Mouse (Mus musculus): ENCODE results near the gene Fam204a. TPM values are rescaled to one million over a fixed set of nuclear protein-coding genes. Genes with fewer than 3 reads are reported as not detected.

Gene Fam204a
- total RNA-seq, 1 experiment: 19.5 TPM

DNA sequence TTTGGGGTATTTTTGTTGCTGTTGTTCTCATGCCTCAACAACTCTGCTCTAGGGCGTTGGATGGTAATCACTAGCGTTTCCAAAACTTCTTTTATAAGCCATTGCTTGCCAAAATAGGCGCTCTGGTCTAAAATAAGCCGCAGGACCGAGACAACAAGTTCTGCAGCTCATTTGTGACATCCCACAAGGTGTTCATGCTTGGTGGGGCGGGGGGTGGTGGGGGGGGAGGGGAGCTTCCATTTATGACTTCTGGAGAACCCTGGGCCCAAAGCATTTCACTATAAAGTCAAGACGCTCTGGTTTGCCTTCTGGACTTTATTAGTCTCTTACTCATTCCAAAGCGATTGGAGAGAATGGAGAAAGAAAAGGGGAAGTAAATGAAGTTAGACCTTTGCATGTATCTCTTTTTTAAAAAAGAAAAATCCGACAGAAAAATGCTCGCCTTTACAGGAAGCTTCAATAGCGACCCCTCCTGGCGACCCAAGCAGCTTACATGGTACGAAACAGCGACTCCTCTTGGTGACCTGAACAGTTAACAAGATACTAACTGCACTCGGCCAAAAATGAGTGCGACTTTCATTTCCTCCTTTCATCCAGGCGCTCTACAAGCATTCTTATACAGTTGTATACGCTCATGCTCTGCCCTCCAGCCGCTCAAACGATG is 65.8 kb downstream of the Fam204a start:
- H3K9me3 ChIP-seq (ENCODE audit: control insufficient read depth, insufficient read depth, low read depth, low read length): no peaks in the 10 kb centered on the region
- in situ Hi-C loops (cut with MboI; ENCODE audit: low sequenced_read_pairs in 2 of 2, unreplicated experiment in 2 of 2): no loop called here
- H3K4me1 ChIP-seq (ENCODE audit: control insufficient read depth in 2 of 2, insufficient read depth in 2 of 2, low read length in 2 of 2, poor library complexity in 1 of 2): 0 out of 4 replicates have a peak, but pooled peaks cover 0 to 3% of the 10 kb centered on the region in 2 experiments
- no peak overlapping the region for H3K27ac ChIP-seq (ENCODE audit: insufficient read depth, low read depth, low read length, poor library complexity, severe bottlenecking)
- H3K9ac ChIP-seq (ENCODE audit: insufficient read depth, low read depth, low read length, poor library complexity, severe bottlenecking): no peak overlapping the region
- H3K36me3 ChIP-seq (ENCODE audit: control insufficient read depth, insufficient read depth, low read length, poor library complexity, severe bottlenecking): no peaks in the 10 kb centered on the region
- TF ChIP-seq ZNF384 (IDR thresholded peaks at IDR 0.05; ENCODE audit: low read depth, low read length) (0 out of 2 replicates have a peak, but pooled peaks have one; percentile 13), CHD2 (IDR thresholded peaks at IDR 0.05; ENCODE audit: low read depth, low read length) (no peak), ZC3H11A (IDR thresholded peaks at IDR 0.05; ENCODE audit: borderline replicate concordance, low read depth, low read length) (peak; percentile 72), HCFC1 (IDR thresholded peaks at IDR 0.05; ENCODE audit: borderline replicate concordance, insufficient read depth, low read length) (no peak)
- DNase-seq (ENCODE audit: low read depth, low spot score): peak; percentile 68
- no peak overlapping the region for H3K4me3 ChIP-seq (ENCODE audit: insufficient read depth in 1 of 2, low read depth in 1 of 2, low read length in 2 of 2, poor library complexity in 1 of 2, severe bottlenecking in 1 of 2)

DNA sequence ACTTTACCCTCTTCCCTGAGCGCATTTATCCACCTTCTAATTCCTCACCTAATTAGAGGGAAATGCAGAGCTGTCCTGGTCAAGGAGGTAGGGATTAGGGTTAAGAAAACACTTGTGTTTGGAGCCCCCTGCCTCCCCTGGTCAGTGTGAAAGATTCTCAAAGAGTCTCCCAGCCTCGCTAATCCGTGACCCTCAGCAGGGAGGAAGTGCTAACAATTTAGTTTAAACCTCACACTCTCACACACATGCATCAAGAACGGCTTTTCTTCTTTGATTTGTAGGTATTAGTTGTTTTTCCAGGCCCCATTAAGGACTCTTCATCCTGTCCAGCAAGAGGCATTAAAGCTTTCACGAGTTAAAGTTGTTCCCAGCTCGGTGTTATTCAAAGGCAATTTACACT is 66.7 kb downstream of the Fam204a start:
- Histone ChIP-seq H3K4me1 (ENCODE audit: control insufficient read depth in 2 of 2, insufficient read depth in 2 of 2, low read length in 2 of 2, poor library complexity in 1 of 2) (0 out of 4 replicates have a peak, but pooled peaks cover 0 to 3% of the 10 kb centered on the region in 2 experiments), H3K9ac (ENCODE audit: insufficient read depth, low read depth, low read length, poor library complexity, severe bottlenecking) (no peak overlapping the region), H3K36me3 (ENCODE audit: control insufficient read depth, insufficient read depth, low read length, poor library complexity, severe bottlenecking) (no peaks in the 10 kb centered on the region), H3K27ac (ENCODE audit: insufficient read depth, low read depth, low read length, poor library complexity, severe bottlenecking) (no peak overlapping the region), H3K4me3 (ENCODE audit: insufficient read depth in 1 of 2, low read depth in 1 of 2, low read length in 2 of 2, poor library complexity in 1 of 2, severe bottlenecking in 1 of 2) (no peak overlapping the region), H3K9me3 (ENCODE audit: control insufficient read depth, insufficient read depth, low read depth, low read length) (no peaks in the 10 kb centered on the region)
- TF ChIP-seq MAFK (IDR thresholded peaks at IDR 0.05; ENCODE audit: insufficient read depth, low read depth, low read length) (no peak), CHD2 (IDR thresholded peaks at IDR 0.05; ENCODE audit: low read depth, low read length) (no peak), ZC3H11A (IDR thresholded peaks at IDR 0.05; ENCODE audit: borderline replicate concordance, low read depth, low read length) (no peak), ZNF384 (IDR thresholded peaks at IDR 0.05; ENCODE audit: low read depth, low read length) (no peak), HCFC1 (IDR thresholded peaks at IDR 0.05; ENCODE audit: borderline replicate concordance, insufficient read depth, low read length) (no peak)
- in situ Hi-C loops (cut with MboI; ENCODE audit: low sequenced_read_pairs in 2 of 2, unreplicated experiment in 2 of 2): loop anchor here in 1 of 2 experiments (5.0 kb wide), 1 partner anchor 708 kb away; no protein-coding TSS in a partner anchor
- DNase-seq (ENCODE audit: low read depth, low spot score): no peak

DNA sequence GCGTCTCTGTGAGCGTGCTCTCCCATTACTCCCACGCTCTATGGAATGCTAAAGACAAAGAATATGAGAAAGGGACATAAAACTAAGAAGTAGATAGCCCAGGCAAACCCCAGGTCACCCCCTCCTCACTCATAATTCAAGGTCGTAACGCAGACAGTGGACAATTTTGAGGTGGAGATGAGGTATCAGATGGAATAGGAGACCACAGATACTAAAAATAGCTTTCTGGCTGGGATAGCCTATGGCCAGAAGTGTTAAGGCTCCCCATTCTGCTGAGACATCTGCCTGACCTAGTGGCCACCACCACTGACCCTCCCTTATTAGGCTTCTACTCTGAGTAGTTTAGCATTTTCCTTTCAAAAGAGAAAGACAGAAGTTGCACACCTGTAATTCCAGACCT is 71.2 kb downstream of the Fam204a start:
- no peak for DNase-seq (ENCODE audit: low read depth, low spot score)
- 0 out of 4 replicates have a peak, but pooled peaks cover 0 to 3% of the 10 kb centered on the region in 2 experiments for H3K4me1 ChIP-seq (ENCODE audit: control insufficient read depth in 2 of 2, insufficient read depth in 2 of 2, low read length in 2 of 2, poor library complexity in 1 of 2)
- no peak overlapping the region for H3K27ac ChIP-seq (ENCODE audit: insufficient read depth, low read depth, low read length, poor library complexity, severe bottlenecking)
- H3K4me3 ChIP-seq (ENCODE audit: insufficient read depth in 1 of 2, low read depth in 1 of 2, low read length in 2 of 2, poor library complexity in 1 of 2, severe bottlenecking in 1 of 2): no peak overlapping the region
- in situ Hi-C loops (cut with MboI; ENCODE audit: low sequenced_read_pairs in 2 of 2, unreplicated experiment in 2 of 2): loop anchor here in 1 of 2 experiments (5.0 kb wide), 1 partner anchor 703 kb away; no protein-coding TSS in a partner anchor
- TF ChIP-seq HCFC1 (IDR thresholded peaks at IDR 0.05; ENCODE audit: borderline replicate concordance, insufficient read depth, low read length): no peak
- no peak for TF ChIP-seq MAFK (IDR thresholded peaks at IDR 0.05; ENCODE audit: insufficient read depth, low read depth, low read length)
- TF ChIP-seq ZC3H11A (IDR thresholded peaks at IDR 0.05; ENCODE audit: borderline replicate concordance, low read depth, low read length): no peak
- no peak overlapping the region for H3K9ac ChIP-seq (ENCODE audit: insufficient read depth, low read depth, low read length, poor library complexity, severe bottlenecking)
- no peaks in the 10 kb centered on the region for H3K9me3 ChIP-seq (ENCODE audit: control insufficient read depth, insufficient read depth, low read depth, low read length)
- no peaks in the 10 kb centered on the region for H3K36me3 ChIP-seq (ENCODE audit: control insufficient read depth, insufficient read depth, low read length, poor library complexity, severe bottlenecking)

DNA sequence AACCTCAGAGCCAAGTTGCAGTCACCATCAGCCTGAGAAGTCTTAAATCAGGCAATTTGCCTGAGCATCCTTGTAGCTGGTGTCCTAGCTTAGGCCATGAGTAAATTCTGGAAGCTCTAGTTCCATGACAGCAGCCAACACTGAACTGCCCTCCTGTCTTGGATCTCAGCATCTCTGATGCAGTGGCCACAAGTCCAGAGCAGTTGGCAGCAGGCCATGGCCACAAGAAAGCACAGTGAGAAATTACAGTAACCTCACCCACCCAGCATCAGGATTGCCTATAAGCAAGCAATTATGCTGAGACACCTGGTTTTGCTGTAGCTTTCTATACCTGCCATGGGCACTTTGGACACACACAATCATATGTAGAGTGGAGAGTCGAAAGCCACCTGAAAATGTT is 73.4 kb downstream of the Fam204a start:
- in situ Hi-C loops (cut with MboI; ENCODE audit: low sequenced_read_pairs in 2 of 2, unreplicated experiment in 2 of 2): no loop called here
- Histone ChIP-seq H3K27ac (ENCODE audit: insufficient read depth, low read depth, low read length, poor library complexity, severe bottlenecking) (no peak overlapping the region), H3K36me3 (ENCODE audit: control insufficient read depth, insufficient read depth, low read length, poor library complexity, severe bottlenecking) (no peaks in the 10 kb centered on the region), H3K9ac (ENCODE audit: insufficient read depth, low read depth, low read length, poor library complexity, severe bottlenecking) (no peak overlapping the region), H3K4me1 (ENCODE audit: control insufficient read depth in 2 of 2, insufficient read depth in 2 of 2, low read length in 2 of 2, poor library complexity in 1 of 2) (no peaks in the 10 kb centered on the region), H3K9me3 (ENCODE audit: control insufficient read depth, insufficient read depth, low read depth, low read length) (no peaks in the 10 kb centered on the region), H3K4me3 (ENCODE audit: insufficient read depth in 1 of 2, low read depth in 1 of 2, low read length in 2 of 2, poor library complexity in 1 of 2, severe bottlenecking in 1 of 2) (no peak overlapping the region)
- TF ChIP-seq HCFC1 (IDR thresholded peaks at IDR 0.05; ENCODE audit: borderline replicate concordance, insufficient read depth, low read length) (no peak), MAFK (IDR thresholded peaks at IDR 0.05; ENCODE audit: insufficient read depth, low read depth, low read length) (no peak), CHD2 (IDR thresholded peaks at IDR 0.05; ENCODE audit: low read depth, low read length) (no peak), ZNF384 (IDR thresholded peaks at IDR 0.05; ENCODE audit: low read depth, low read length) (no peak), ZC3H11A (IDR thresholded peaks at IDR 0.05; ENCODE audit: borderline replicate concordance, low read depth, low read length) (no peak)
- DNase-seq (ENCODE audit: low read depth, low spot score): no peak
